Mouse (Mus musculus) limb, embryonic 15.5 days (tissue): Measurements from ENCODE around the gene Dusp11. TPM values are rescaled to one million over a fixed set of nuclear protein-coding genes. Genes with fewer than 3 reads are reported as not detected.
"Not testable (repeated sequence)": the region's sequence is repeated elsewhere in the genome, so short reads cannot be mapped to it uniquely, and the experiment has no call there.

Experiments
- ATAC-seq: fragments of 200-750 bp; cut with Nextera tagmentation; 2 replicates; pipeline ENCODE4 v1.8.0; 2017; ENCODE audit warnings: low read depth, moderate TSS enrichment; ENCODE audit not compliant: insufficient number of reproducible peaks, low FRiP score, low TSS enrichment
- H3K27ac ChIP-seq: fragments of 300-500 bp; sonication (generic); 2 replicates; pipeline ENCODE4 v1.5.1; 2015; ENCODE audit warnings: moderate library complexity, mild to moderate bottlenecking, inconsistent platforms
- H3K27me3 ChIP-seq: fragments of 300-500 bp; sonication (generic); 2 replicates; pipeline ENCODE4 v1.6.1; 2015; ENCODE audit warnings: inconsistent platforms
- H3K36me3 ChIP-seq: fragments of 300-500 bp; sonication (generic); 2 replicates; pipeline ENCODE4 v1.6.1; 2015; ENCODE audit warnings: inconsistent platforms
- H3K4me1 ChIP-seq: fragments of 300-500 bp; sonication (generic); 2 replicates; pipeline ENCODE4 v1.6.1; 2015; ENCODE audit warnings: inconsistent platforms
- H3K4me2 ChIP-seq: fragments of 300-500 bp; sonication (generic); 2 replicates; pipeline ENCODE4 v1.6.1; 2015; ENCODE audit warnings: mild to moderate bottlenecking, inconsistent platforms
- H3K4me3 ChIP-seq: fragments of 300-500 bp; sonication (generic); 2 replicates; pipeline ENCODE4 v1.5.1; 2015; ENCODE audit warnings: mild to moderate bottlenecking, inconsistent platforms
- H3K9ac ChIP-seq: fragments of 300-500 bp; sonication (generic); 2 replicates; pipeline ENCODE4 v1.6.1; 2015; ENCODE audit warnings: inconsistent platforms
- H3K9me3 ChIP-seq: fragments of 300-500 bp; sonication (generic); 2 replicates; pipeline ENCODE4 v1.6.1; 2016; ENCODE audit warnings: inconsistent platforms
- WGBS: fragments of 180-500 bp; shearing (Covaris S2); methylation state at CpG from one replicate; pipeline ENCODE4 v1.1.7; 2015; 5-methylcytosine and 5-hydroxymethylcytosine counted together
- polyA plus RNA-seq: library from polyadenylated mRNA; unstranded; fragments of >200 nt; fragmentation: Nextera tagmentation; extraction: Ambion mirVana; gene quantifications from 2 replicates; pipeline ENCODE4 v1.2.1, GENCODE M21; 2015

Gene Dusp11
- polyA plus RNA-seq, 1 experiment from 2014 or later = 51.4 TPM

- H3K4me3 ChIP-seq = no peak overlapping the region
- H3K4me2 ChIP-seq = no peak overlapping the region
- no peaks in the 10 kb centered on the region for H3K9me3 ChIP-seq
- H3K4me1 ChIP-seq = peaks cover 9% of the 10 kb centered on the region; the same call in 1 of the 2 replicates
- 77% methylated on average over 3 of the region's 3 CpGs for WGBS
- no peaks in the 10 kb centered on the region for H3K36me3 ChIP-seq
- peak overlapping the region; percentile 57; the same call in 1 of the 2 replicates for H3K27ac ChIP-seq
- H3K9ac ChIP-seq = no peak overlapping the region
- H3K27me3 ChIP-seq = no peaks in the 10 kb centered on the region
- no peak for ATAC-seq
These were observed 11.9 kb upstream of the Dusp11 start for GRCm38 (mm10) chr6:85973336-85973735.

GRCm38 (mm10) chr6:85972699-85973098 is 11.2 kb upstream of the Dusp11 start:
- peak overlapping the region; percentile 57 for H3K27ac ChIP-seq
- no peak for ATAC-seq
- H3K4me1 ChIP-seq = peaks cover 9% of the 10 kb centered on the region; the same call in 1 of the 2 replicates
- H3K9me3 ChIP-seq = no peaks in the 10 kb centered on the region
- WGBS = 33% methylated on average over 3 of the region's 3 CpGs
- H3K9ac ChIP-seq = no peak overlapping the region
- H3K4me2 ChIP-seq = no peak overlapping the region
- H3K27me3 ChIP-seq = no peaks in the 10 kb centered on the region
- H3K36me3 ChIP-seq = no peaks in the 10 kb centered on the region
- H3K4me3 ChIP-seq = no peak overlapping the region

GRCm38 (mm10) chr6:85969889-85970288 is 8.4 kb upstream of the Dusp11 start:
- H3K36me3 ChIP-seq = no peaks in the 10 kb centered on the region
- H3K4me2 ChIP-seq = no peak overlapping the region
- H3K9me3 ChIP-seq = no peaks in the 10 kb centered on the region
- no peak for ATAC-seq
- WGBS = 54% methylated on average over 2 of the region's 2 CpGs
- no peak overlapping the region for H3K9ac ChIP-seq
- no peak overlapping the region for H3K4me3 ChIP-seq
- H3K27ac ChIP-seq = no peak overlapping the region
- peaks cover 9% of the 10 kb centered on the region; the same call in 1 of the 2 replicates for H3K4me1 ChIP-seq
- H3K27me3 ChIP-seq = no peaks in the 10 kb centered on the region

GRCm38 (mm10) chr6:85966686-85967085 is 5.2 kb upstream of the Dusp11 start:
- no peak overlapping the region for H3K4me2 ChIP-seq
- no peaks in the 10 kb centered on the region for H3K9me3 ChIP-seq
- ATAC-seq = no peak
- H3K36me3 ChIP-seq = no peaks in the 10 kb centered on the region
- H3K4me1 ChIP-seq = 0 out of 2 replicates have a peak, but pooled peaks cover 2% of the 10 kb centered on the region
- no peak overlapping the region for H3K4me3 ChIP-seq
- H3K27ac ChIP-seq = no peak overlapping the region
- 69% methylated on average over 4 of the region's 4 CpGs for whole genome bisulfite sequencing
- H3K27me3 ChIP-seq = no peaks in the 10 kb centered on the region
- H3K9ac ChIP-seq = no peak overlapping the region

GRCm38 (mm10) chr6:85966081-85966480 is 4.6 kb upstream of the Dusp11 start:
- H3K27ac ChIP-seq, H3K4me3 ChIP-seq, H3K36me3 ChIP-seq, H3K4me1 ChIP-seq, ATAC-seq, H3K4me2 ChIP-seq, H3K9ac ChIP-seq, H3K27me3 ChIP-seq, H3K9me3 ChIP-seq: not testable (repeated sequence)
- 24% methylated on average over 6 of the region's 6 CpGs for WGBS

- peaks cover 9% of the 10 kb centered on the region for H3K4me1 ChIP-seq
- H3K9me3 ChIP-seq = no peaks in the 10 kb centered on the region
- no peak overlapping the region for H3K4me2 ChIP-seq
- no peak for ATAC-seq
- no peak overlapping the region for H3K9ac ChIP-seq
- no peaks in the 10 kb centered on the region for H3K27me3 ChIP-seq
- WGBS = 94% methylated on average over 3 of the region's 3 CpGs
- no peak overlapping the region for H3K4me3 ChIP-seq
- no peak overlapping the region for H3K27ac ChIP-seq
- peaks cover 44% of the 10 kb centered on the region for H3K36me3 ChIP-seq
These were observed 3.9 kb downstream of the Dusp11 start for GRCm38 (mm10) chr6:85957581-85957980.

GRCm38 (mm10) chr6:85948549-85948948 is 12.9 kb downstream of the Dusp11 start:
- no peak for ATAC-seq
- no peak overlapping the region for H3K9ac ChIP-seq
- H3K36me3 ChIP-seq = peaks cover 90% of the 10 kb centered on the region
- no peaks in the 10 kb centered on the region for H3K27me3 ChIP-seq
- no peak overlapping the region for H3K4me3 ChIP-seq
- H3K27ac ChIP-seq = no peak overlapping the region
- WGBS = 85% methylated on average over 6 of the region's 6 CpGs
- H3K4me2 ChIP-seq = no peak overlapping the region
- no peaks in the 10 kb centered on the region for H3K9me3 ChIP-seq
- no peaks in the 10 kb centered on the region for H3K4me1 ChIP-seq

GRCm38 (mm10) chr6:85942469-85942868 is 19.0 kb downstream of the Dusp11 start:
- no peaks in the 10 kb centered on the region for H3K4me1 ChIP-seq
- ATAC-seq = no peak
- 96% methylated on average over 3 of the region's 3 CpGs for WGBS
- no peak overlapping the region for H3K4me3 ChIP-seq
- no peak overlapping the region for H3K27ac ChIP-seq
- H3K36me3 ChIP-seq = peaks cover 50% of the 10 kb centered on the region
- no peak overlapping the region for H3K9ac ChIP-seq
- no peaks in the 10 kb centered on the region for H3K9me3 ChIP-seq
- H3K27me3 ChIP-seq = no peaks in the 10 kb centered on the region
- no peak overlapping the region for H3K4me2 ChIP-seq

GRCm38 (mm10) chr6:85938701-85939100 is 22.8 kb downstream of the Dusp11 start:
- Histone ChIP-seq H3K9me3 (no peaks in the 10 kb centered on the region), H3K27me3 (no peaks in the 10 kb centered on the region), H3K36me3 (peaks cover 13% of the 10 kb centered on the region), H3K4me3 (no peak overlapping the region), H3K9ac (no peak overlapping the region), H3K27ac (no peak overlapping the region), H3K4me1 (0 out of 2 replicates have a peak, but pooled peaks cover 3% of the 10 kb centered on the region), H3K4me2 (no peak overlapping the region)
- ATAC-seq = no peak
- WGBS = 72% methylated on average over 10 of the region's 10 CpGs

GRCm38 (mm10) chr6:85936508-85937465 is 24.7 kb downstream of the Dusp11 start:
- H3K9me3 ChIP-seq, H3K27me3 ChIP-seq, H3K4me1 ChIP-seq: not testable (repeated sequence)
- H3K4me2 ChIP-seq = peak overlapping the region; percentile 59
- H3K4me3 ChIP-seq = peak overlapping the region; percentile 51
- ATAC-seq = peak; percentile 89
- peak overlapping the region; percentile 73 for H3K27ac ChIP-seq
- 1% methylated on average over 50 of the region's 50 CpGs for WGBS
- H3K9ac ChIP-seq = peak overlapping the region; percentile 31
- H3K36me3 ChIP-seq = peaks cover 12% of the 10 kb centered on the region; the same call in 1 of the 2 replicates

- Histone ChIP-seq H3K9ac (no peak overlapping the region), H3K27ac (no peak overlapping the region), H3K4me1 (0 out of 2 replicates have a peak, but pooled peaks cover 3% of the 10 kb centered on the region), H3K4me3 (no peak overlapping the region), H3K27me3 (no peaks in the 10 kb centered on the region), H3K4me2 (no peak overlapping the region), H3K36me3 (peaks cover 13% of the 10 kb centered on the region; the same call in 1 of the 2 replicates), H3K9me3 (no peaks in the 10 kb centered on the region)
- no peak for ATAC-seq
- 64% methylated on average over 3 of the region's 3 CpGs for WGBS
These were observed 25.8 kb downstream of the Dusp11 start for GRCm38 (mm10) chr6:85935646-85936045.

GRCm38 (mm10) chr6:85934047-85934446 is 27.4 kb downstream of the Dusp11 start:
- H3K27ac ChIP-seq = no peak overlapping the region
- no peak for ATAC-seq
- H3K9ac ChIP-seq = no peak overlapping the region
- no peak overlapping the region for H3K4me2 ChIP-seq
- no peak overlapping the region for H3K4me3 ChIP-seq
- H3K4me1 ChIP-seq = 0 out of 2 replicates have a peak, but pooled peaks cover 3% of the 10 kb centered on the region
- H3K27me3 ChIP-seq = no peaks in the 10 kb centered on the region
- WGBS = 83% methylated on average over 8 of the region's 8 CpGs
- peaks cover 25% of the 10 kb centered on the region for H3K36me3 ChIP-seq
- no peaks in the 10 kb centered on the region for H3K9me3 ChIP-seq
